Mouse (Mus musculus): ENCODE results near the gene Nppb.

GRCm38 (mm10) chr4:147943005-147943404 is 42.6 kb upstream of the Nppb start:
- TF ChIP-seq CTCF (IDR thresholded peaks at IDR 0.05; ENCODE audit: low read depth, low read length): no peak
- TF ChIP-seq TAL1 (conservative IDR thresholded peaks at IDR 0.05; ENCODE audit: low read depth, low read length): no peak
